Mouse (Mus musculus): ENCODE results near the gene Map4k4.

DNA sequence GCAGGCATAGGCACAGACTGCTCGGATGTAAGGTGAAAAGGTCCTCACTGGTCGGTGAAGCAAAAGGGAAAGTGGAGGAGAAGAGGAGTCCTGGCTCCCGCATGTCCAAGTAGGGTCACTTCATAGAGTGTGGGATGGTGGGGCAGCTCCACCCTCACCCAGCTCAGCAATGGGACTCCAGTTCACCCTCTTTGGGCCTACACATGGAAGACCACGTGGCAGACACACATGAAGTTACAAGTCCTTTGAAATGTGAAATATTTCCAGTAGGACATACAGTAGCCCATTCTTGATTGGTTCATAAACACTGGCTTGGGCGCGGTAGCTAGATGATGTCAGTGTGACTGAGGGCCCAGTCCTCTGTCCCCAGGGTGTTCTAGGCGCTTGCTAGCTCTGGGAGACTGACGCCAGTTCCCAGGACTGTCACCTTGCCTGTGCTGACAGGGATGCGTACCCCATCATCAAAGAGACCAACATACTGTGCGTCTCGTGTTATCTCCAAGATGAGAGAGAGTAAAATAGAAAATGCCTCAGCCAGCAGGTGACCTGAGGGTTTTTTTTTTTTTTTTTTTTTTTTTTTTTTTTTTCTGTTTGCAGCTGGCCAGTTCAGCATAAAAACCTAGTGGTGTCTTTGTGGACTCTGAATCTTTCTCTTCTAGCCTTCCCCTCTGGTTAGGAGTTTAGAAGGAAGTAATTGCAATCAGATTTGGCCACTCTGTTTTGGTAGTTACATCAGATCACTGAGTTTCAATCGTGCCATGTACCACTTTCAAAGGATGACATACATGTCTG, 127.7 kb downstream of the Map4k4 start:
- TF ChIP-seq CTCF (IDR thresholded peaks at IDR 0.05; ENCODE audit: borderline replicate concordance, insufficient read depth, low read depth, low read length): no peak
- no peak for TF ChIP-seq POLR2A (IDR thresholded peaks at IDR 0.05; ENCODE audit: borderline replicate concordance, insufficient read depth, low read length)
